In the genomic region with DNA sequence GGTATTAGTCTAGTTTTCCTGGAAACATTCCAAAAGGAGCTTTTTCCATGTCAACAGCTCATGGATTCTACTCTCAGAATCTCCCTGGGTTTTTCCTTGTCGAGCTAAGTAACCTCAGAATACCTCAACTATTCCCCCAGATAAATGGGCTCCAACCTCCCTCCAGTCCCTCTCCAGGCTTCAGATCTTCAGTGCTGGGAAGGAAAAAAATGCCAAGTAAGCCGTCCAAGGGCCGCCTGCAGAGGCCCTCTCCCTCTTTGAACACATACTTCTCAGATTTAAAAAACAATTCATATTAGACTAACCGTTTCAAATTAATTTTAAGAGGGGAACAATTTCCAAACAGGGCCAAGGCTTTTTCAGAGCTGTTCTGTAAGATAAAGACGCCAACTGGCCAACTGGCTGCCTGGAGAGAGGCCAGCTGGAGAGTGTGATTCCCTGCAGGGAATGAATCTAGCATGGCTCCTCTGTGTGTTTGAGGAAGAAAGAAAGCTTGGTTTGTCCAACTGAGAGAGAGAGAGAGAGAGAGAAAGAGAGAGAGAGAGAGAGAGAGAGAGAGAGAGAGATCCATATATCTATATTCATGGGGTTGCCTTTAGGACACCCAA, we compare ENCODE assay signal across 9 mouse cellular contexts. TPM values are rescaled to one million over a fixed set of nuclear protein-coding genes. Genes with fewer than 3 reads are reported as not detected.
DNase-seq lines count a peak whose midpoint lies in the region; TF ChIP-seq lines count a peak whose summit lies in the region.
"Had no signal": no experiment of that assay in that cellular context is flagged by ENCODE, and none has a peak within 500 bp of the region (broad histone marks: within the 10 kb centered on the region; RNA-seq: fewer than 3 reads in every experiment).

No protein-coding gene starts in this region.

- TF ChIP-seq CTCF in heart, adult 2 months (IDR thresholded peaks at IDR 0.05) = no peak

- no peaks in the 10 kb centered on the region for H3K4me1 ChIP-seq in heart, adult 2 months (ENCODE audit: control insufficient read depth, insufficient read depth, low read length)
- no peaks in the 10 kb centered on the region for H3K4me1 ChIP-seq in heart, embryonic 10.5 days

- TF ChIP-seq EP300 in heart, adult 2 months (IDR thresholded peaks at IDR 0.05; ENCODE audit: insufficient read depth, low read depth, low read length) = no peak

- H3K27ac ChIP-seq in heart, adult 2 months = no peak overlapping the region
- H3K27ac ChIP-seq in heart, embryonic 10.5 days = no peak overlapping the region
- H3K27ac ChIP-seq: heart, embryonic 13.5 days had no signal

- intact Hi-C loops in heart, adult 2 months (cut with DNase I) = no loop called here

- peak; percentile 25 to 33 for DNase-seq in heart, adult 2 months
- DNase-seq in heart, embryonic 10.5 days (ENCODE audit: low spot score) = no peak
- peak; percentile 18 for DNase-seq in urinary bladder, postnatal 14 days (ENCODE audit: low spot score)
- DNase-seq in urinary bladder, adult 18-20 months (ENCODE audit: low spot score in 2 of 2) = no peak
- DNase-seq in heart, postnatal 4 days = peak; percentile 64
- no peak for DNase-seq in c-Kit-positive CD71-positive TER-119-positive erythroid progenitor cells, embryonic 14.5 days (ENCODE audit: low spot score)
- no peak for DNase-seq in embryo, embryonic 9.5 days (ENCODE audit: extremely low spot score)
- no peak for DNase-seq in Muller cell, postnatal 12 days (ENCODE audit: inconsistent ontology term)

- H3K79me2 ChIP-seq in heart, adult 2 months (replicated peaks; ENCODE audit: control insufficient read depth, insufficient read depth, low read length) = no peaks in the 10 kb centered on the region

- 0 out of 2 replicates have a peak, but pooled peaks cover 3% of the 10 kb centered on the region for H3K27me3 ChIP-seq in heart, adult 2 months (ENCODE audit: control insufficient read depth, insufficient read depth, low read length)
- no peaks in the 10 kb centered on the region for H3K27me3 ChIP-seq in heart, embryonic 10.5 days (ENCODE audit: insufficient read depth, poor library complexity, severe bottlenecking)
- H3K27me3 ChIP-seq: heart, embryonic 13.5 days had no signal

- H3K9me3 ChIP-seq in heart, embryonic 10.5 days = no peaks in the 10 kb centered on the region
- H3K9me3 ChIP-seq: heart, embryonic 13.5 days had no signal

- no peak overlapping the region for H3K4me3 ChIP-seq in heart, adult 2 months
- H3K4me3 ChIP-seq in heart, embryonic 10.5 days = no peak overlapping the region
- H3K4me3 ChIP-seq: heart, embryonic 13.5 days had no signal

- H3K9ac ChIP-seq in heart, adult 2 months (ENCODE audit: low read depth, low read length) = no peak overlapping the region
- H3K9ac ChIP-seq: heart, embryonic 13.5 days had no signal

- no peaks in the 10 kb centered on the region for H3K36me3 ChIP-seq in heart, adult 2 months (ENCODE audit: control insufficient read depth, insufficient read depth, low read length)
- H3K36me3 ChIP-seq in heart, embryonic 10.5 days = no peaks in the 10 kb centered on the region
- H3K36me3 ChIP-seq: heart, embryonic 13.5 days had no signal

- no peak for TF ChIP-seq POLR2A in heart, adult 2 months (IDR thresholded peaks at IDR 0.05; ENCODE audit: insufficient read depth, low read depth, low read length)

- WGBS in heart, adult 2 months = 41% methylated on average over 5 of the region's 5 CpGs
- WGBS in heart, embryonic 10.5 days = 37% methylated on average over 5 of the region's 5 CpGs

RNA-seq across cellular contexts. Expression of a gene that starts 37.2 kb away (rescaled TPM):
- 100 to 1,000 TPM; 196 to 227 TPM for total RNA-seq in heart, adult 2 months (2021)
- 53.6 and 62.3 TPM in 2 replicates for polyA plus RNA-seq in heart, adult 2 months (2012; rRNA removed)
- 392 and 514 TPM in 2 replicates for polyA plus RNA-seq in heart, embryonic 10.5 days (2016; fragmentation: Nextera tagmentation; extraction: Ambion mirVana)
- total RNA-seq in heart, postnatal 4 days (2021) = 100 to 1,000 TPM; 311 to 319 TPM

Comparison
In these comparisons a context has a peak if more than half of its experiments do, and no peak if none do; other contexts are left out.
1. DNase-seq: peak in heart, adult 2 months (2 of 2), urinary bladder, postnatal 14 days (single experiment) and heart, postnatal 4 days (single experiment); none in heart, embryonic 10.5 days (single experiment), urinary bladder, adult 18-20 months (0 of 2), c-Kit-positive CD71-positive TER-119-positive erythroid progenitor cells, embryonic 14.5 days (single experiment), embryo, embryonic 9.5 days (single experiment) and Muller cell, postnatal 12 days (single experiment).